Mouse (Mus musculus) megakaryocyte, embryonic 14.5 days (primary cell): Measurements from ENCODE around the gene Slamf7.

Source experiments
- FLI1 ChIP-seq: IDR thresholded peaks from 2 replicates; pipeline ENCODE4 v1.6.1; 2012; ENCODE audit warnings: low read length, inconsistent platforms, mixed read lengths
- GATA1 ChIP-seq: IDR thresholded peaks from 3 replicates; pipeline ENCODE4 v1.6.1; 2012; ENCODE audit warnings: mixed read lengths, low read length, inconsistent platforms, borderline replicate concordance

GRCm38 (mm10) chr1:171619001-171619400, 33.8 kb downstream of the Slamf7 start:
- TF ChIP-seq FLI1 (no peak), GATA1 (no peak)
